Mouse (Mus musculus): Measurements from ENCODE around the gene 4930519P11Rik.

Gene 4930519P11Rik

DNA sequence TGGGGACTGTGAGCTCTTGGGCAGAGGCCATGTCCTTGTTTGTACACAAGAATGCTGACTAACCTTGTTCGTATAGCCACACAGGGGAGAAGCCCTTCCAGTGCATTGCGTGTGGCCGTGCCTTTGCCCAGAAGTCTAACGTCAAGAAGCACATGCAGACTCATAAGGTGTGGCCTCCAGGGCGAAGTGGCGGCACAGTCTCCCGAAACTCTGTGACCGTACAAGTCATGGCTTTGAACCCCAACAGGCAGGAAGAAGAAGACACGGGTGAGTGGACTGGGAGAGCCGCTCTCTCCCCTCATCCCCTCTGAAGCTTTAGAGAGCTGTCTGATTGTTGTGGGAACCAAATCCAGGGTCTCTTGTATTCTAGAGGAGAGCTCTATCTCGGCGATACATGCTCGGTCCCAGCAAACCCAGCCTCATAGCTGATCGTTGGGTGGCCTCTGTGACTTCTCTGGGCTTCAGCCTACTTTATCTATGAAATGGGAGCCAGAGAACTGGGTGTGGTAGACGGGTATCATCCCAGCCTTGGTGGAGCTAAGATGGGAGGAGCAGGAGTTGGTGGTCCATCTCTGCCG lies 19.1 kb upstream of the 4930519P11Rik start:
- peak; percentile 72 to 79 for DNase-seq (ENCODE audit: low spot score in 2 of 2)

DNA sequence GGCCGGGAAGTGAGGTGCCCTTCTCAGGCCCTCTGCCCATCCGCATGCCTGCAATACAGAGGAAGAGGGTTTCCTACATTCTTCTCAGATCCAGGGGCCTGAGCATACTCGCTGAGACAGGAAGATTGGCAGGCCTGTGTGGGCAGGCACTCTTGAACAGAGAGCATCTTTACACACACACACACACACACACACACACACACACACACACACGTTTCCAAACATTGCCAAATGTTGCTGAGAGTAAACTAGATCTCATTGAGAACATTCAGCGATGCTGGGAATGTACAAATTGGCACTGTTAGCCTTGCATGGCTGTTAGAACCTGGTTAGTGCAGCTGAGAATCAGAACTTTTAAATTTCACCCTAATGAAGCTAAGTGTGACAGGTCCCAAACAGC lies 17.3 kb upstream of the 4930519P11Rik start:
- DNase-seq (ENCODE audit: low spot score in 2 of 2): no peak

DNA sequence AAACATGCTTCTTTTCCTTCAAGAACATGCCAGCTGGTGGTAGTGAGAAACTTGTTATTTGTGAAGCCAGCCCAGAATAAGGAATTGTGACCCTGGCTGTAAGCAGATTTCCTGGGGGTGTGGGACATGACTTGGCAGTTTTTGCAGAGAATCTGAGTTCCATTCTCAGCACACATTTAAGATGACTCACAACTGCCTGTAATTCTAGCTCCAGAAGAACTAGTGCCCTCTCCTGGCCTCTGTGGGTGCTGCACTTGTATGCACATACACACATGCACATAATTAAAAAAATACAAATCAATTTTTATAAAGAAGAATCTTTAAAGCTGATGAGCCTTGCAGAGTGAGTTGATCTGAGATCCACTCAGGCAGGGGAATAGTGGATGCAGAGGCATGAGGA lies 10.9 kb upstream of the 4930519P11Rik start:
- DNase-seq (ENCODE audit: low spot score in 2 of 2): no peak

- DNase-seq (ENCODE audit: low spot score in 2 of 2): no peak
Measured at GRCm38 (mm10) chr2:154621684-154622083, 8.4 kb upstream of the 4930519P11Rik start.

GRCm38 (mm10) chr2:154617061-154617460 lies 3.8 kb upstream of the 4930519P11Rik start:
- DNase-seq (ENCODE audit: low spot score in 2 of 2): no peak

- no peak for DNase-seq (ENCODE audit: low spot score in 2 of 2)
Measured at GRCm38 (mm10) chr2:154615674-154616073, 2.4 kb upstream of the 4930519P11Rik start.

DNA sequence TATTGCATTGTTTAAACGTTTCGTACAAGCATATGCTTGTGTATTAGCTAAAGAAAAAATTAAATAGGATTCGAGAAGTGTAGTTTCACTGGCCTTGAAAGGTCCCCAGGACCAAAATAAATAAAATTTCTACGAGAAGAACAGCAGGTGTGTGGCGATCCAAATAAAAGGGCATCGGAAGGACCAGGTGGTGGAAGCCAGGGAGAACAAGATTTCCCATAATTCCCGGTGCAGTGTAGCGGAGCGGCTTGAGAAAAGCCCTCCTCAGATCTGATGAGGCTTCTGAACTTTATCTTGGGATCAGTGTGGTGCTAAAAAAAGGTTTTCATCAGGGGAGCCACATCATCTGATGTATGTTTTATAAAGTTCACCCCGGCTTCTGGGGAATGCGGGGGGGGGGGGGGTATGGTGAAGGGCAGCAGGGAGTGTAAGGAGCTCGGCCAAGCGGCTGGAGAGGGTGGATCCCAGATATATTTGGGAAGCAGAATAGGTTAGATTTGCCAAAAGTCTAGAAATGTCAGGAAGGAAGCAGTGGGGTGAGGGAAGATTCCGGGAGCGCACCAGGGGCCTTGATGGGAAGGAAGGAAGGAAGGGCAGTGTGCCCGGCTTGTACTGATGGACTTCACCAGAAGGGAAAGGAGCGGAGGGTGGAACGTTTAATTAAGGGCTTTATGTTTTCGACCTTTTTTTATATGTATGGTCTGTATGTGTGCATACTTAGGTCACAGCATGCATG lies 1.8 kb upstream of the 4930519P11Rik start:
- no peak for DNase-seq (ENCODE audit: low spot score in 2 of 2)

DNA sequence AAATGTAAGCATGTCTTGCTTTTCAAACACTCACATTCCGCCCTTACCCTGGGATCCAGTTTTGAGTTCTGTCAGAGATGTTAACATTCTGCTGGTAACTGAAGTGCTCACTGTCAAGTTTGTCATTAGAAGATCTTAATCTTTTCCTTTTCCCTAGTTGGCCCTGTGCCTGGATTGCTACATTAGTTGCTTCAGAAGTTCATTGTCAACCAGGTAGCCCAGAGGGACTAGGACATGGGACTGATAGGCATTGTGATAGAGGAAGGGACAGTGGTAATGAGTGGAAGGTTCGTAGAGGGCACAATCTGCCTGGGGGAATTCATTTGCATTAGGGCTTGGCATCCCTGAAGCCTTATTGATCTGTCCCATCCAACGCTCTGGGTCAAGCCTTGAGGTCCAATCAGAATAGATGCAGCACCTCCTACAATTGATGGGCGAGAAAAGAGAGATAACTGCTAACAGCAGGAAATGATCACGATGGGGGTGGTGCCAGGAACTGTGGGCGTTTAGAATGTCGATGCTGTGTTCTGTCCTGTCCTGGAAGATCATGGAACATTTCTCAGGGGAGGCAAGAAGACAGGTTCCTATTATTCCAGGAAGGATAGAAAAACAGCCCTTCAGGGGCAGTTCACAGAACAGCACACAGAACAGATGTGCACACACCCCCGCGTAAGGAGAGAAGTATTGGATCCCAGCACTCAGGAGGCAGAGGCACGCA lies 4.0 kb downstream of the 4930519P11Rik start:
- DNase-seq (ENCODE audit: low spot score in 2 of 2): no peak

GRCm38 (mm10) chr2:154606965-154607364 lies 6.3 kb downstream of the 4930519P11Rik start:
- no peak for DNase-seq (ENCODE audit: low spot score in 2 of 2)

- no peak for DNase-seq (ENCODE audit: low spot score in 2 of 2)
Measured at GRCm38 (mm10) chr2:154604156-154604555, 9.1 kb downstream of the 4930519P11Rik start.

- peak; percentile 98 to 99 for DNase-seq (ENCODE audit: low spot score in 2 of 2)
Measured at GRCm38 (mm10) chr2:154603638-154604153, 9.5 kb downstream of the 4930519P11Rik start, which contains the start of gene Pxmp4. TSS of gene Pxmp4 (minus strand) at chr2:154603708.

- DNase-seq (ENCODE audit: low spot score in 2 of 2): no peak
Measured at GRCm38 (mm10) chr2:154603007-154603637, 10.1 kb downstream of the 4930519P11Rik start.

DNA sequence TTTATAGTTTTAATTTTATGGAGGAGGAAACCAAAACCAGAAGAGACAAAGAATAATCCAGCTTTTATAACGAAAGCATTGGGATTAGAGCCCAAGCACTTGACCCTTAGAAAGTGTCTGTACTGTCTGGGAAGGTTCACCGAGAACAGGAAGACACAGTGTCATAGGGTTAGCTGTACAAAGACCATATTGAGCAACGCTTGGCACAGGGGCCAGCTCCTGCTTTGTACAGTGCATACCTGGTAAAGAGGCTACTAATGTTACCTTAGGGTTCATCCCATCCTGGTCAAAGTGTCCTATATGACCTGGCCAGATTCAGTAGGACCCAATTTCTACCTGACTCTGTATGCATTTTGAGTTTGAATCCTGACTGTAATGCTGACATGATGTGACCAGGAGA lies 11.9 kb downstream of the 4930519P11Rik start:
- DNase-seq (ENCODE audit: low spot score in 2 of 2): no peak

GRCm38 (mm10) chr2:154600586-154600985 lies 12.7 kb downstream of the 4930519P11Rik start:
- DNase-seq (ENCODE audit: low spot score in 2 of 2): no peak

DNA sequence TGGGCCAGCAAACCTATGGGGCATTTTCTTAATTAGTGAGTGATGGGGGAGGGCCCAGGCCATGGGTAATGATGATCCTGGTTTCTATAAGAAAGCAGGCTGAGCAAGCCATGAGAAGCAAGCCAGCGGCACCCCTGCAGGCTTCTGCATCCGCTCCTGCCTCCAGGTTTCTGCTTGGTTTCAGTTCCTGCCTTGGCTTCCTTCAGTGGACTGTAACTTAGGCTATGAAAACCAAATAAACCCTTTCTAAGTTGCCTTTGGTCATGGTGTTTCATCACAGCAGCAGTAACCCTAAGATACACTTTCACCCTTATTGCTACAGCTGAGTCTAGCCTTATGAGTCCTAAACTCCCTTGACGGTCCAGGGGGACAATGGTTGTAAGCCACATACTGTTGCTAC lies 15.8 kb downstream of the 4930519P11Rik start:
- no peak for DNase-seq (ENCODE audit: low spot score in 2 of 2)

GRCm38 (mm10) chr2:154595775-154596174 lies 17.5 kb downstream of the 4930519P11Rik start:
- no peak for DNase-seq (ENCODE audit: low spot score in 2 of 2)

GRCm38 (mm10) chr2:154593025-154593424 lies 20.2 kb downstream of the 4930519P11Rik start:
- peak in 1 of 2 experiments; percentile 53 for DNase-seq (ENCODE audit: low spot score in 2 of 2)

DNA sequence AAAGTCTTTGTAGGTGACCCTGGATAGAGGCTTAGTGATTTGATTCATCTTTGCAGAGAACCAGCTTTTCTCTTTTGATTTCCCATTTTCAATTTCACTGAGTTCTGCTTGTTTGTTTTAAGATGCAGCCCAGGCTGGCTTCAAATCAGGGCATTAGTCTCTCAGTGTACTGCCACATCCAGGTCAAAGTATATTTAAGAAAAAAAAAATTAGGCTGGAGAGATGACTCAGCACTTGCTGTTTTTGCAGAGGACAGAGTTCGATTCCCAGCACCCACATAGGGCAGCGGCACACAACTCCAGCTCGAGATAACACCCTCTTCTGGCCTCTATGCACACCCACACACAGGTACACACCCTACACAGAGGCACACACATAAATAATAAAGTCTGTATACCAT lies 22.0 kb downstream of the 4930519P11Rik start:
- no peak for DNase-seq (ENCODE audit: low spot score in 2 of 2)

DNA sequence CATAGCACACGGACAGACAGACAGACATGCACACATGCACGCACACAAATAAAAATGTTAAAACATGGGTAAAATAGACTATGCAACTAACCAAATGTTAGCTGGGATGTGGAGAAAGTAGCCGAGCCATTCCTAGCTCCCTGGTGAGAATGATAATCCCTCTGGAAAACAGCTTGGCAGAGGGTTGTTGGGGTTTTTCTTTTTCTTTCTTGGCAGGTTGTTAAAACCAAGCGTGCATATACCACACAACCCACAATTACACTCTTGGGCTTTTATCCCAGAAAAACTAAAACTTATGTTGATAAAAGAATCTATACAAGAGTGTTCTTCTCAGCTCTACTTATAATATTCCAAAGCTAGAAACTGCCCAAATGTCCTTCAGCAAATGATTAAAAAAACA lies 24.2 kb downstream of the 4930519P11Rik start:
- no peak for DNase-seq (ENCODE audit: low spot score in 2 of 2)

DNA sequence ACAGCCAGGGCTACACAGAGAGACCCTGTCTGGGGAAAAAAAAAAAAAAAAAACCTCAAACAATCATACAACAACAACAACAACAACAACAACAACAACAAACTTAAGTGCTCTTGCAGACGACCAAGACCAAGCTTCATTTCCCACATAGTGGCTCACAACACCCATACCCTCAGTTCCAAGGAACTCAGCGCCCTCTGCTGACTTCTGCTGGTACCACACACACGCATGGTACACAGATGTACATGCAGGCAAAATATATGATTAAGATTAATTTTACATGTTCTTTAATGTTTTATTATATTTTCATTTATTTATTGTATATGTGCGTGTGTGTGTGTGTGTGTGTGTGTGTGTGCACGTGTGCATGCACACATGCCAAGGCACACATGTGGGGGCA lies 26.8 kb downstream of the 4930519P11Rik start:
- peak; percentile 38 to 80 for DNase-seq (ENCODE audit: low spot score in 2 of 2)

DNA sequence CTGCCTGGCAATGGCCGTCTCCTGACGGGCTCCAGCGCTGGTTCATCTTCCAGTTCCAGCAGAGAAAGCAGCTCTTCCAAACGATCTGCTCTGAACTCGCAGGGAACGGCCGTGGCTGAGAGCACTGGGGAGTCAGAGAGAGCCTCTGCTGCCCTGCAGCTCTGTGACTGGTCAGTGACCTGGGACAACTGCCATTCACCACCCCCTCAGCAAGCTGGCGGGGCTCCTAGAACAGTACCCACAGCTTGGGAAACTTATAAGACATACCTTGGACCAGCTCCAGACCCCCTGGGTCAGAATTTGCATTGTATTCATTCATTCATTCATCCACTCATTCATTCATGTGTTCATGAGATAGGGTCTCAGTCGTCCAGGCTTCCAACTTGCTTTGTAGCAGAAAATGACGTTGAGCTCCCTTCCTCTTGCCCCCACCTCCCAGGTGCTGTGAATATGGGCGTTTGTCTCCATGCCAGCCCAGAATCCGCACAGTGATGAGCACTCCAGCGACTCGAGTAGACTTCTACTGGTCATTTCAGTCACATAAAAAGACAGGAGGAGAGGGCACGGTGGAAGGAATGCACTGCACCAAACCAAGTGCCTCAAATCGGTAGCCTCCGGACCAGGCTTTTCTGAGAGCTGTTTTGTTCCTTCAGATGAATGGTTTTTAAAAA lies 28.2 kb downstream of the 4930519P11Rik start:
- no peak for DNase-seq (ENCODE audit: low spot score in 2 of 2)

Data from spleen, postnatal 10 days (tissue).